Mouse (Mus musculus): ENCODE data around the gene Sgms2.

Gene Sgms2

DNA sequence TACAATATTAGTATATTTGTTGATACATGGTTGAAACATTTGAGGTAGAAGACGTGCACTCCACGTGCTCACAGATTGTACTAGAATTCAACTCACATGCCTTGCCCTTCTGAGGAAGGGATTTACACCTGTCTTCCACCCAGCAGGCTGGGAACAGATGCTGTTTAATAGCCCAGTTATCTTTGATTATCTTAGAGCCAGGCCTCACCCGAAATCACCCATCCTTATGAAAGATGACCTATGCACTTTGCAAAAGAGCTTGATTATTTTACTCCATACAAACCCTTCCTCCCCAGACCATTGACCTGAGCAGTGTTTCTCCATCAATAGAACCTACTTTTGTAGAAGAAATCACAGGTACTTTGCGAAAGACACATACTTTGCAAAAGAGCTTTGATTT lies 180.6 kb downstream of the Sgms2 start:
- DNase-seq (ENCODE audit: low read depth, low spot score): no peak

DNA sequence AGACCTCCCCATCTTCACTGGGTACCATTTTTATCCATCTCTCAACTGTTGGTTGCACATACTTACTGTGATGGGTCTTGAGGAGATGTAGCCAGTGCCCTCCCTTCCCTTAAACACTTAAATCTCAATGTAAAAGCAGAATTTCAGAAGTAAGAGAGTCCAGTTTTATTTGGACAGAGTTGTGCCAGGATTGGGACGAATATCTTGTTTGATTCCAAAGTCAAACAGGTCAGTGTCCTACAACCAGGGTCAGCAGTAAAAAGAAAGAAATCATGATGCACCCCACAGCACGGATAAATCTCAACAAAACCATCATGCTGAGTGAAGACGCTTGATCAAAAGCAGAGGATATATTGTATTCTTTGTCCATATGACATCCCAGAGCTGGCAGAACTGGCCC lies 183.4 kb downstream of the Sgms2 start:
- DNase-seq (ENCODE audit: low read depth, low spot score): no peak

DNA sequence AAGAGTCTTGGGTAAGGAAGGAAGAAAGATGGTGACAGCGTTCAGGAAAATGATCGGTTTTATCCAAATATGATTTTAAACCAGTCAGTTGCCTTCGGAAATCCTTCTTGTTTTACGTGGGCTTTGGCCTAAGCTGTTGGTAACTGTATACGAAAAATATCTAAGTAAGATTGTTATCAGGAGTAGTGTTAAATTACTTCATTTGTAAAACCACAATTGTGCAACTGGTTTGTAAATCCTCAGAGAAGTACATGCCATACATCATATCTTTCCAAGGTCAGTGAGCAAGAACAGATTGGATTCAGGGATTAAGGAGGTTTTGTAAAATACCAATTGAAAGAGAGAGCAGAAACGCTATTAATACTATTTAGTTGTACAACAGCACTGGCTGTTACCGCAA lies 185.0 kb downstream of the Sgms2 start:
- no peak for DNase-seq (ENCODE audit: low read depth, low spot score)

DNA sequence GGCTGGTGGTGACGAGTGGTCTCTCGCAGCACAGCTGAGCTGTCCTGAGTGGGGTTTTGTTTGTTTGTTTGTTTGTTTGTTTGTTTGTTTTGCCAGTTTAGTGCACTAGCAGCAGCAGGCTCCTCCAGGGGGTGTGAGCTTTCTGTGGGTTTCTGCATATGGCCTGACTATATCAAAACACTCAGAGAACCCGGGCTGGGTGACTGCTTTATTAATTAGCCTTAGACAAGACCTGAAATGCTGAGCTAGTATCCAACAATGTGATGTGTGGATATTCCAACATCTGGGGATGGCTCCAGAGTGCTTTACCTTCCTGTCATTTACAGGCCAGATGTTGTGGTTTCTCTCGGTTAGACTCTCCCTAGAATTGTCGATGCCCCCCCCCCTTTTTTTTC lies 187.9 kb downstream of the Sgms2 start:
- DNase-seq (ENCODE audit: low read depth, low spot score): no peak

DNA sequence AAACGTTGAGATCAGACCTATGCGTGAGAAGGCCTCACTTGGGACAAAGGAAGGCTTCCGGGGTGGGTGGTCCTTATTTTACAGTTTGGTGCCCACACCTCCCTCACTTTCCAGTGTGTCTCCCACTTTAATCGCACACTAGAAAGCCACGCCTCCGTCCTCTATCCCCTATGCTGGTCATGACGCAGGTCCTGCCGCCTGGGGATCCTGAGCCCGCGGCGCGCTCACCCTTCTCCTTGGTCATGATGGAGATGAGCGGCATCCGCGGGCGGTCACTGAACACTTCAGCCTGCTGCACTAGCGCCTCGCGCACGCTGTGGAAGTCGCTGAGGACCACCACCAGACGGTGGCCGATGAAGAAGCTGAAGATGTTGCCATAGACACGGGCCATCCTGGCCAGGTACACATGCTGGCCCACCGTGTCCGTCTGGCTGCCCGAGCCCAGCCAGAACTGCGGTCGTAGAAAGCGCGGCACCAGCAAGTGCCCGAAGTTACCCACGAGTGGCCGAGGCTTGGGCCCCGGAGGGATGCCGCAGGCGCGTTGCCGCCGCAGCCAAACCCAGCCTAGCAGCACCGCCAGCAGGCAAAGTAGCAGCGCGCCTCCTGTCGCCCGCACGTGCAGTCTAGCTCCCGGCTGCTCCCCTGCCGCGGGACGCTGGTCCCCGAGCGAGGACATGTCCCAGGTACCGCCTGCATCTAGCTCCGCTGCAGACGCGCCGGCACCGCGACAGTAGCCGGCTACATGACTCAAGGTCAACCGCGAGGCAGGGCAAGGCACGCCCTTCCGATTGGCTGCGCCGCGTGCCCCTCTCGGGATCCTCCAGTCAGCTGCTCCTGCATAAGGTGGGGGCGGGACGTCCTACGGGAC lies 188.5 kb downstream of the Sgms2 start, which contains the start of gene Cyp2u1:
Cyp2u1 (minus strand) TSS at position 776 of the 868 bp plus-strand sequence.
- DNase-seq (ENCODE audit: low read depth, low spot score): peak; percentile 78

DNA sequence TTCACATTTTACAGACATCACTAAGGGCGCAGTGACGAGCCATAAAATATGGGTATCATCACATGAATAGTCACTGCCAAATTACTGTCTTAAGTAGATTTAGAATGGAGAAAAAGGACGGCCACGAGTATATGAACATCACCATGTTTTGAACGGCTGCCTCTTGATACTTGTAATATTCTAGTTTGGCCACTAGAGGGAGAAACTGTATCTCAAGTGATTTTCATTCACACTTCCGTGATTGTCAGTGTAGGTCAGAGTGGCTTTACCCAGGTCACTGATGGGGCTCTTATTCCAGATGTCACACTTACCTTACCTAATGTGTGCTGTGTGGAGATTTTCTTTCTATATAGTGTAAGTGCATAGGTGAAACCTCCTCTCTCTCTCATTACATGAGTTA lies 191.3 kb downstream of the Sgms2 start:
- DNase-seq (ENCODE audit: low read depth, low spot score): peak; percentile 45

DNA sequence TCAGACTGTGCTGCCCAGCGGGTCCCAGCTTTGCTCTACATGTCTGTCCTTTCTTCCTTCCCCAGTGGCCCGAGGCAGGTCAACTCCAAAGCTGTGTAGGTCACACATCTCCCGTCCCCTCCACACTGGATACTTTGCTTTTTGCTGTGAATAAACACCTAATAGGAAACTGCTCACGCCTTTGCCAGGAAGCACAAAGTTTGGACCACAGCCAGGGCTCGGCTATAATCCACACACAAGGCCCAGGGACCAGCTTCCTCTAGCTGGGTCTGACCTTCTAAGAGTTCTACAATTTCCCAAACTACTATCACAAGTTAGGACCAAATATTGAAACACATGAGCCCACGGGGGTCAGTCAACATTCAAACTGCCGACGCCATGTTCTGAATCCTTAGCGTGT lies 192.1 kb downstream of the Sgms2 start:
- no peak for DNase-seq (ENCODE audit: low read depth, low spot score)

DNA sequence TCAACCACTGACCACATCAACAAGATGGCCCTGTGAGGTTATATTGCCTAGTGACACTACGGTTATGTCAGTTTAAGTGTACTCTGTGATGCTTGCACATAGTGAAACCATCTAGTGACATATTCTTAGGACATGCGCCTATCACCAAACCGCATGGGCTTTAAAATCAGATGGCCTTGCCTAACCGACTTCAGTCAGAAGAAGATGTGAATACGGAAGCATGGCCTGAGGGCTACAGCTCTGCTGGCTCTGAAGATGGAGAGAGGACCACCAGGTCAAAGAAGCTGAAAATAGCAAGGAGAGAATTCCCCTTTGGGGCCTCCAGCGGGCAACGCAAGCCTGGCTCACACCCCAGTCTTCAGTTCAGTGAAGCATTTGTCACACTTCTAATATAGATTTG lies 194.3 kb downstream of the Sgms2 start:
- no peak for DNase-seq (ENCODE audit: low read depth, low spot score)

DNA sequence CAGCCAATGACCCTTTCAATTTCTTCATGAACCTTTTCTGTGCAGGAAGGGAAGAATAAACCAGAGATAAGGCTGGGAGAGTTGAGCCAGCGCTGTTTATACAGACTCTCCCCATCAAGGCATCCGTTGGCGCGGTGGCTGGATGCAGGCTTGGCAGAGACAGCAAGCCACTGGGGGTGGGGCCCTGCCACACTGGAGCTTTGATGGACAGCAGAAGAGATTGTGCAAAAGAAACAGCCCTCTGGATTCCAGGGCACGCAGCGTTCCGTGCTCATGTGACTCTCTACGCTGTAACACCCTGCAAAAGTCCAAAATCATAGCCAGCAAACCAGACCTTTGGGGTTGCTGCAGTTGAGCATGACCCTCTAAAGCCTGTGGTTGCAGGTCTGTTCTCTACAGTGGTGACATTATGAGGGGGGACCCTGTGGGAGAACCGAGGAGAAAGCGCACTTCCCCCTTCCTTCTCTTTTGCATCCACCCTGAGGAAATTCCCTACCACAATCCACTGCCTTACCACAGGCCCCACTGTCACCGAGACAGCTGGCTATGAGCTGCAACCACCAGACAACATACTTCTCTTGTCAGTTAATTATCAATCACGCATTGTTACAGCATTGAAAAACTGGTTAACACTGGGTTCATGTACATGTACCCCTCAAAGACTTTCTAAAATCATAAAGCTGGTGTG lies 195.6 kb downstream of the Sgms2 start:
- no peak for DNase-seq (ENCODE audit: low read depth, low spot score)

DNA sequence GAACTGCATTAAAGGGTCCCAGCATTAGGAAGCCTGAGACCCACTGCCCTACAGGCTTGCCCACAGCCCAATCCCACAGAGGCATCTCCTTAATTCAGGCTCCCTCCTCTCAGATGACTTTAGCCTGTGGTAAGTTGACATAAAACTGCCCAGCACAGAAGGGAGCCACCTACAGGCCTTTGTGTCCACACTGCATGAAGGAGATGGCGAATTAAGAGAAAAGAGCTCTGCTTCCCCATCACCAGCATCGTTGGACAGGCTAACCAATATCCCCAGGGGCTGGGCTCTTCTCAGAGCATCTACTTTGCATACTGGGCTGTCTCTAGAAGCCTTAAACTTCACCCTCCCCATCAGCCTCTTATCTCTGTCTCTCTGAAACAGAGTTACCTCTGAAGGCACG lies 196.7 kb downstream of the Sgms2 start:
- no peak for DNase-seq (ENCODE audit: low read depth, low spot score)

DNA sequence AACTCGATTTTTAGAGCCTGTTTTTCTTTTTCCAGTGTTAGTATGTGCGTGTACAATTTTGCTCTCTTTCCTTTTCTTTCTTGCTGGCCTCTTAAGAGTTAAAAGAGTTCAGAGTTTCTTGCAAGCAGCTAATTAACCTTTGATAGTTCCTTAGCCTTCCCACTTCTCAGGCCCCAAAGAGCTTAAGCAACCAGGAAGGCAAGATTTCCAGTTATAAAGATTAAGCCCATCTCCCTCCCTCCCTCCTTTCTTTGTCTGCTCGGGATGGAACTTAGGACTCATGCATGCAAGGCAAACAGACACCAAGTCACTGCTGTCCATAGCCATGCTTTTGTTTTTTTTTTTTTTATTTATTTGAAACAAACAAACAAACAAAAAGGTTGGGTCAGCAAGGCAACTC lies 198.3 kb downstream of the Sgms2 start:
- DNase-seq (ENCODE audit: low read depth, low spot score): no peak

DNA sequence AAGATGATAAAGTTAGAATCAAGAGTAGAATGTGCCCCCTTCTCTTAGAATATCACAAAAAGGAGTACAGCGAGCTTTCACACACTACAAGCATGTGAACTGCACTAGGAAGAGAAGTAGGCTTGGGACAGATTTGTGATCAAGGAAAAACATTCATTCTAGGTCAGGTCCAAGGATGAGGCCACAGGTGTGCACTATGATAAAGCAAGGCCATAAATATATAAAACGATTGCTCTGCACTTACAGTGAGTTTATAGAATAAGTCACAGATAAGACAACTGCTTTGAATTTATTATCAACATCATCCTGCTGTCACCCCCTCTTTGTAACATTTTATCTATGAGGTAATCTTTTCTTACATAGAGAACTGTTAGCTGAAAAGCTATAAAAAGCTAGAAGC lies 198.9 kb downstream of the Sgms2 start:
- no peak for DNase-seq (ENCODE audit: low read depth, low spot score)

DNA sequence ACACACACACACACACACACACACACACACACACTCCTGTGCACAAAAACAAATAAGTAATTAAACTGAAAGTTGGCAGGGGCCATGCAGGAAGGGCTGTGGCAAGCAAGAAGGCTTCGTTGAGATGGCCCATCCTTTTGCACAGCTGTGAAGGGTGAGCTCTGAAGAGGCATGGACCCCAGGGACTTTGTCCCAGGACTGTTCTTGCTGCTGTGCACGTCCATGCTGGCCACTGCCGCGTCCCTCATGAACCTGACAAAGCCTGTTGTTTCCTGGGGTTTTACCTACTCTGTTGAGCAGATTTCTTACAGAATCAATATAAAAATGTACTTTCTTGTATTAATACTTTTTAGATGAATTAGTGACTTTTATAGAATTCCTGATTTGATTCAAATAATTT lies 199.3 kb downstream of the Sgms2 start:
- DNase-seq (ENCODE audit: low read depth, low spot score): no peak

DNA sequence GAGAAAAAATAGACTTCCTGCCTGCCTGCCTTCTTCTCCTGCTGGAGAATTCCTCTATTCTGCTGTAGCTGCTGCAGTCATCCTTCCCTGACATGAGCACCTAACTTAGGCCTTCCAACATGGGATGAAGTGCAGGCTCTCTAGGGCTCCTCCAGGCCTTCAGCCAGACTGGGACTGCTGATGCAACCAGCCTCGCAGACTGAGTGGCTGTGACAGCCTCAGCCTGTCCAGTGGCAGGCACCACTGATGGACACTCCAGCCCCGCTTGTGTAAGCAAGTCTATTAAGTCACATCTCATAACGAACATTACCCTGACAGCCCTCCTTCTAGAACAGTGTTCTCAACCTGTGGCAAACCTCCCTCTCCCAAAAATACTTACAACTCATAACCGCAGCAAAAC lies 217.1 kb downstream of the Sgms2 start:
- no peak for DNase-seq (ENCODE audit: low read depth, low spot score)

DNA sequence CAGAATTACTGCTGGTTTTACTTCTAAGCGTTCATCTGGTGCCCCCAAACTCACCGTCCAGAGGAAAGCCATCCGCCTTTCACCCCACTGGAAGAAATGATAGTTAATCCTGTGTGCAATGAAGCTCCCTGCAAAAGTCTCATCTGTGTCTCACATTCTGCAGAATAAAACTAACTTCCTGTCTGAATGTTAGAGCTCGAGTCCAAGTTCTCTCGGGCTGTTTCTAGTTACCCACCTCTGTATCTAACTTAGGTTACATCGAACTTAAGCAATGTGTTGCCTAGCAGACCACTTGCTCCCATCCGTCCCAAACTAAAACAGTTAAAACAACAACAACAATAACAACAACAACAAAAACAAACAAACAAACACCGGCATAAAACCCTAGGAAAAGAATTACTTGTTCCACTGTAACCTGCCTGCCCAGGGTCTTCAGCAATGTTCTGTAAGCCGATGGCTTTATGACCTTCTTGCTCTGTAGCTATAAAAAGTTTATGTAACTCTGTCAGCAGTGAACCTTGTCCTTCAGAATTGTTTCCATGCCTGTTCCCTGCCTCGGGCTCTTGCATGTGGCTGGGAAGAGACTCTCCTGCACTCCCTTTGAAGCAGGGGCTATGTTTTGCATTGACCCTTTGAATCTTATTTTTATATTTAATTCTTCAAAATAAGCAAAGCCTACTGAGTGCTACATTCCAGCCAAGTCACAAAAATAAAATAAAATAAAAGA lies 218.7 kb downstream of the Sgms2 start:
- no peak for DNase-seq (ENCODE audit: low read depth, low spot score)

DNA sequence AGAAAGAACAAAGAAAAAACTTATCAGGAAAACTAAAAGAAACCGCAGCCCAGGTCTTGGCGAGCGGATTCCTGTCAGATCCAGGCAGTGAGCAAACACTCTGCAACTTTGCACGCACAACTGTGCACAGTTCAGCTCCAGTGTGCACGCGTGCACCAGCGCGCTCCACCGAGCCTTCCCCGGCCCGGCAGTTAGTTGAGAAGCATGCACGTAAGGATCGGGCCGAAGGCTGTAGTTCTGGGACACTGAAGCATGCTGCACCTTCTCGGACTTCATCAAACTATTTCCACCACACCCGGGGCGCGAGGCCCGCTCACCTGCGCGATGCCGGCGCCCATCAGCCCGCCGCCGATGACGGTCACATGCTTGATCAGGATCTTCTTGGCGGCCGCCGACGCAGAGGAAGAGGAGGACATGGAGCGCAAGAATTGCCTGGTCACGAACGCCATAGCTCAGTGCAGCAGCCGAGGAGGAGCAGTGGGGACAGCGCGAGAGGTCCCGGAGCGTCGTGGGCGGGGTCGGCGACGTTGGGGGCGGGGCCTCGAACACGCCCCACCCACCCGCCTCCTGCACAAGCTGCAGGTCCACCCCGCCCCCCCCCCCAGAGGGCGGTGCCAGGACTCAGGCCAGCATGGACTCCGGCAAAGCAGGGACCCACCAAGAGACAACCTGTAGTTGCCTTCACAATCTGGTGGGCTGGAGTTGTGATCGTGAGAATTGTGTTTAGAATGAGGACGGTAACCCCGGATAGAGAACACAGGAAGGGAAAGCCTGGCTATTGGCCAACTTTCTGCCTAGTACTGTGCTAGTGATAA lies 219.4 kb downstream of the Sgms2 start, which contains the start of gene Hadh:
Hadh (minus strand) TSS at position 543 of the 815 bp plus-strand sequence.
- DNase-seq (ENCODE audit: low read depth, low spot score): peak; percentile 71

DNA sequence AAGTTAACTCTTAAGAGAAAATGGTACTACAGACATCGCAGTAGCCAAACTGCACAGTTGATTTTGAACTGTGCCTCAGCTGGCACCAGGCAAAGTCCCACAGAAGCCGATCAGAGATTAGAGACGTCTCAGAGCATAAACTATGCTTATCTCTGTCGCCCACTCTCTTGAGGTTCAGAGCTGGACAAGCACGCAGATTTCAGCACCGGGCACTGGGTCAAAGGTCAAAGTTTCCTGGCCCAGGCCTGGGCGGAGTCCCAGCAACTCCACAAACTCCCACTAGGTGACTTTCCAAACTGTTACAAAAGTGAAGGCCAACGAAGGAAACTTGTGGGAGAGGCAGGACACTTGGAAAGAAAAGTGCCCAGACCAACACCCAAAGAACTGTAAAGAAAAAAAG lies 220.1 kb downstream of the Sgms2 start:
- DNase-seq (ENCODE audit: low read depth, low spot score): peak; percentile 8

DNA sequence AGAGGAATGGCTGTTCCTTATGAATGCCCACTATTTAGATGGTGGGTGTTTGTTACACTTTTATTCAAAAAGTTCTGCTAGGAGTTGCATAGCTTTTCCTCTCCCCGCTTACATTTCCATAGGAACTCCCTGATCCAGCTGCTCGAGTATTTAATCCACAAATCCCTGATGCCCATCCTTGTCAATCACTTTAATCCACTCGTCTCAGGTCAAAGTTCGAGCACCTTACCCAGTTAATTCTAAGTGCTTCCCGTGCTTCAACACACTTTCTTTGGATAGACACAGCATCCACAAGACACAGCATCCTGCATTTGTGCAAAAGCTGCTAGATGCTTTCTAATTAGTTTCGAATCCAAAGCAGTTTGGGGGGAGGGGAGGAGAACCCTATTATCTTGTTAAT lies 220.8 kb downstream of the Sgms2 start:
- DNase-seq (ENCODE audit: low read depth, low spot score): peak; percentile 74
